Mouse (Mus musculus): Measurements from ENCODE around the gene Tas2r108. TPM values are rescaled to one million over a fixed set of nuclear protein-coding genes. Genes with fewer than 3 reads are reported as not detected.
A peak's percentile ranks its signal among the peaks of the same experiment; 100 is the strongest.

The Tas2r108 gene
- polyA plus RNA-seq (2015; fragmentation: Nextera tagmentation; extraction: Ambion mirVana), result not detected in 2 replicates

DNA sequence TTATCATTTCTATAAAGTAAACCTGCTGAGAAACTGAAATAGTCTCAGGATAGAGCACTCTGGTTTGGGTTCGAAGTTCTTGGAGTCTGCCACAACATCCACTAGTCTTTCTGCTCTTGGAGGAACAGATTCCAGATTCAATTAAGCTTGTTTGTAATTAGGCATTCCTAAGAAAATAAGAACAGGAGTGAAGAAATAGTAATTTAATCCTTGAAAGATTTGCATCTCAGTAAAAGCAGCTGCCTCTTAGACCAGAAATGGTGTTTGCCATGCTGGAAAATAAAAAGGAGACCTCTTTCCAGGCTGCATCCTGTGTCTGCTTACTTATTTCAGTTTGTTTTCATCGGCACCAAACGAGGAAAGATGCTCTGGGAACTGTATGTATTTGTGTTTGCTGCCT is at the start of gene Tas2r108:
Gene Tas2r108 (plus strand): TSS at position 301 of the 400 bp plus-strand sequence.
- no peaks in the 10 kb centered on the region for H3K4me1 ChIP-seq (ENCODE audit: control insufficient read depth, insufficient read depth, low read length)
- H3K27me3 ChIP-seq (replicated peaks; ENCODE audit: control insufficient read depth, insufficient read depth, low read length), result no peaks in the 10 kb centered on the region
- no peaks in the 10 kb centered on the region for H3K9me3 ChIP-seq (ENCODE audit: control insufficient read depth, low read length)
- ATAC-seq, result no peak
- 90% methylated on average over 3 of the region's 3 CpGs for WGBS
- no peak within 1 kb of the TSS for H3K4me3 ChIP-seq (ENCODE audit: low read length)
- H3K36me3 ChIP-seq (ENCODE audit: control insufficient read depth, insufficient read depth, low read length), result no peaks in the 10 kb centered on the region
- no peak within 1 kb of the TSS for H3K27ac ChIP-seq (ENCODE audit: low read length)
- no peak within 1 kb of the TSS for H3K4me2 ChIP-seq (ENCODE audit: low read depth, low read length)
- H3K9ac ChIP-seq (ENCODE audit: low read depth, low read length), result no peak within 1 kb of the TSS

DNA sequence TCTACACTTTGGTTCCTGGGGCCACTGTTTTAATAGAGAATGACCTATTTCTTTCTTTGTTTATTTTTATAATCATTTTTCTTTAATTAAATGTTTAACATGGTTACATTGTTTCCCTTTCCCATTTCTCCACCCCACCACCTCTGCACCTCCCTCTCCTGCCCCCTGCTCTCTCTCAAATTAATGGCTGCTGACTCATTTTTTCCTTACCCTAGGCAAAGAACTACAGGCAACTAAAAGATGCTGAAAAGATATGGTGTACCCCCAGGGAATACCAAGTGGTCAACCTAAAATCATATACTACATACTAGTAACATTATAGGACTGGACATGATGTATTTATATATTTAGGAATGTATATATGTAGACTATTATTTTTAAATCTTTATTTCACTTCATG is 44.7 kb upstream of the Tas2r108 start:
- Histone ChIP-seq H3K4me2 (ENCODE audit: low read depth, low read length) (no peak overlapping the region), H3K36me3 (ENCODE audit: control insufficient read depth, insufficient read depth, low read length) (no peaks in the 10 kb centered on the region), H3K4me3 (ENCODE audit: low read length) (no peak overlapping the region), H3K27ac (ENCODE audit: low read length) (no peak overlapping the region), H3K9ac (ENCODE audit: low read depth, low read length) (no peak overlapping the region), H3K27me3 (replicated peaks; ENCODE audit: control insufficient read depth, insufficient read depth, low read length) (no peaks in the 10 kb centered on the region), H3K4me1 (ENCODE audit: control insufficient read depth, insufficient read depth, low read length) (no peaks in the 10 kb centered on the region), H3K9me3 (ENCODE audit: control insufficient read depth, low read length) (no peaks in the 10 kb centered on the region)
- ATAC-seq, result no peak

DNA sequence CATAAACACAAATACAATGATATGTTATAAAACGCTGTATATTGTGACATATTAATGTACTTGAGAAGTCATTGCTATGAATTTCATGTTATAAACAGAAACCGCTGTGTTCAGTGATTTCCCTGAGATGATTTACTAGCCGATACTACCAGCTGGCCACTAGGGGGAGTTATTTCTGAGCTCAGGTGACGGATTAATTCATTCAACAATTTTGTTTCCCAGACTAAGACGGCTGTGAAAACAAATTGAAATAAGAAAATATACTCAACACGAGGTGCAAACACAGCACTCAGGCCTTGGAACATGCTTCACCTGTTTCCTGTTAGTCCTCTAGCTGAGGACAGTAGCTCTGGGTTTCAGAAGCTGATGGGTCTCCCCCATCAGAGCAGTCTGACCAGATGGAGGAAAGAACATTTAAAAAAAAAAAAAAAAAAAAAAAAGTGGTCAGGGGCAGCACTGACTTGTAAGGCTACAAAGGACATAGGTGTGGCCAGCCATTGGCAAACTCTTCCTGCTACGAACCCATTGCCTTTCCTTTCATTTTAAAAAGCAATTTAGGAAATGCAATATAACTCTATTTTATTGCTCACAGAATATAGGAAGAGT is 38.8 kb upstream of the Tas2r108 start:
- no peak for ATAC-seq
- WGBS, result 20% methylated on average over 7 of the region's 7 CpGs

DNA sequence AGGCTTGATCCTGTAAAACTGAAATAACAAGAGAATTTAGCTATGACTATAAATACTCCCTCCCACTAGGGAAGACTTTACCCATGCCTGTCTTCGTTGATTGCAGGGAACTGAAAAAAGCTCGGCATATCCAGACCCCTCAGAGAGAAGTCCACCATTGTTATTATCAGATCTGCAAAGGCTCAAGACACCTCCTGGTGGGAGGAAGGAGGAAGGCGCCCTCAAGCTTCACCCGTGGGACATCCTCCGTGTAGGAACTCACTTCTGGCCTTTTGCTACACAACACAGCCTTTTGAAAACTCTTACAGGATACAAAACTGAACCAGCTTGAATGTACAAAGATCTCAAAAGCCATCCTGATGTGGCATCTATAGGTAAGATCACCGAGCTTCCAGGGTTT is 27.6 kb upstream of the Tas2r108 start:
- Histone ChIP-seq H3K4me3 (ENCODE audit: low read length) (no peak overlapping the region), H3K27ac (ENCODE audit: low read length) (no peak overlapping the region), H3K9me3 (ENCODE audit: control insufficient read depth, low read length) (no peaks in the 10 kb centered on the region), H3K36me3 (ENCODE audit: control insufficient read depth, insufficient read depth, low read length) (no peaks in the 10 kb centered on the region), H3K9ac (ENCODE audit: low read depth, low read length) (no peak overlapping the region), H3K27me3 (replicated peaks; ENCODE audit: control insufficient read depth, insufficient read depth, low read length) (no peaks in the 10 kb centered on the region), H3K4me2 (ENCODE audit: low read depth, low read length) (no peak overlapping the region), H3K4me1 (ENCODE audit: control insufficient read depth, insufficient read depth, low read length) (no peaks in the 10 kb centered on the region)
- 54% methylated on average over 6 of the region's 6 CpGs for WGBS
- no peak for ATAC-seq

More for the DNA sequence above, 38.8 kb upstream of the Tas2r108 start:
- H3K27me3 ChIP-seq (replicated peaks; ENCODE audit: control insufficient read depth, insufficient read depth, low read length), result no peaks in the 10 kb centered on the region
- no peaks in the 10 kb centered on the region for H3K36me3 ChIP-seq (ENCODE audit: control insufficient read depth, insufficient read depth, low read length)
- no peaks in the 10 kb centered on the region for H3K4me1 ChIP-seq (ENCODE audit: control insufficient read depth, insufficient read depth, low read length)
- H3K9ac ChIP-seq (ENCODE audit: low read depth, low read length), result no peak overlapping the region
- no peak overlapping the region for H3K4me3 ChIP-seq (ENCODE audit: low read length)
- no peak overlapping the region for H3K4me2 ChIP-seq (ENCODE audit: low read depth, low read length)
- no peak overlapping the region for H3K27ac ChIP-seq (ENCODE audit: low read length)
- no peaks in the 10 kb centered on the region for H3K9me3 ChIP-seq (ENCODE audit: control insufficient read depth, low read length)

DNA sequence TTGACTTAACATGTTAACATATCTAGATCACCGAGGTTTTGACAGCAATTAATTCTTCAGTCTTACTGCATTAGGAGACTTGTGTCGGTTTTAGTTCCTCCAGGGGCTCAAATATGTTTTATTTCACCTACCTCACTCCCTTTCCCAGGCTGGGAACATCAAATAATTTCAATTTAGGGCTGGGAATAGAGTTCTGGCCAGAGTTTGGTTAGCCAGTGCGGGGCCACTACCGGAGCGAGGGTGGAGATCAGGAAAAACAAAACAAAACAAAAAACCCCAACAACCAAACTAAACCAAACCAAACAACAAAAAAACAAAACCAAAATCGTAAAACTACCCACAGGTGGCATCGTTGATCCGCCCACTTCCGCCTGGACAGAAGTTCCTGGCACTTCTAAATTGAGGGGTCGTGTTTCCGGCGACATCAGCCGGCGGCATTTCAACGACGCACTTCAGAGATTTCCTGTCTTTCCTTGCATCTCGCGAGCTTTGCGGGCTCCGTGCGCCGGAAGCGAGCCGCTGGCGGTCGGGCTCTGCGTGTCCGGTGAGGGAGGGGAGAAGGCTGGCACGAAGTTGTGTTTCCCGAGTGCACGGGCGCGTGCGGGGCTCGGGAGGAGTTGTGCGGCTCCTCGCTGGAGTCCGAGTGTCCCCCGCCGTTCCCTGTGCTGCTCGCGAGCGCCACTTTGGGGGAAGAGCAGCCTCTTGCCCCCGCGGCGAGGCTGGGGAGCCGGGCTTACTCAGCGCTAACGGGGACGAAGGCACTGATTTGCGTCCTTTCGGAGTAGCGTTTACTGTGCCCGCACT is 22.2 kb upstream of the Tas2r108 start, which contains the start of gene Ssbp1:
Gene Ssbp1 (plus strand): TSS at position 437 of the 804 bp plus-strand sequence.
- H3K27me3 ChIP-seq (replicated peaks; ENCODE audit: control insufficient read depth, insufficient read depth, low read length), result no peaks in the 10 kb centered on the region
- peak within 1 kb of the TSS; percentile 96 for H3K27ac ChIP-seq (ENCODE audit: low read length)
- peak; percentile 98 for ATAC-seq
- H3K9me3 ChIP-seq (ENCODE audit: control insufficient read depth, low read length), result no peaks in the 10 kb centered on the region
- H3K36me3 ChIP-seq (ENCODE audit: control insufficient read depth, insufficient read depth, low read length), result peaks cover 12% of the 10 kb centered on the region
- WGBS, result under 1% methylated on average over 54 of the region's 54 CpGs
- peak within 1 kb of the TSS; percentile 74 for H3K4me3 ChIP-seq (ENCODE audit: low read length)
- peaks cover 3% of the 10 kb centered on the region for H3K4me1 ChIP-seq (ENCODE audit: control insufficient read depth, insufficient read depth, low read length)
- H3K9ac ChIP-seq (ENCODE audit: low read depth, low read length), result peak within 1 kb of the TSS; percentile 89
- peak within 1 kb of the TSS; percentile 77 for H3K4me2 ChIP-seq (ENCODE audit: low read depth, low read length)

DNA sequence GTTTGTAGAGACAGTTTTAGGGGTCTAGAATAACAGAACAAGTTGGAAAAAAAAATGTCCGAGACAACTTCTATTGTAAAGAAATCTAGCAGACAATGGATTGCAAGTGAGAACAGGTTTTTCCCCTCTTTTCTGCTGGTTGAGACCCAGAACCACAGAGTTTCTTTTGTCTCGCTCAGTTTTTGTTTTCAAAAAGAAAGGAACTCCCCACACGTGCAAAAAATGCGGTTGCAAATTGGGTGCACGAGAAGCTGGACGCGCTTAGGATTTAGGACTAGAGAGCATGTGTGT is 21.7 kb upstream of the Tas2r108 start:
- peak overlapping the region; percentile 89 for H3K9ac ChIP-seq (ENCODE audit: low read depth, low read length)
- ATAC-seq, result peak; percentile 10; the same call in 1 of the 2 replicates
- H3K4me2 ChIP-seq (ENCODE audit: low read depth, low read length), result peak overlapping the region; percentile 61
- no peaks in the 10 kb centered on the region for H3K27me3 ChIP-seq (replicated peaks; ENCODE audit: control insufficient read depth, insufficient read depth, low read length)
- 1% methylated on average over 7 of the region's 7 CpGs for WGBS
- peaks cover 13% of the 10 kb centered on the region for H3K36me3 ChIP-seq (ENCODE audit: control insufficient read depth, insufficient read depth, low read length)
- H3K27ac ChIP-seq (ENCODE audit: low read length), result peak overlapping the region; percentile 96
- H3K4me3 ChIP-seq (ENCODE audit: low read length), result peak overlapping the region; percentile 74
- no peaks in the 10 kb centered on the region for H3K9me3 ChIP-seq (ENCODE audit: control insufficient read depth, low read length)
- peaks cover 3% of the 10 kb centered on the region for H3K4me1 ChIP-seq (ENCODE audit: control insufficient read depth, insufficient read depth, low read length)

DNA sequence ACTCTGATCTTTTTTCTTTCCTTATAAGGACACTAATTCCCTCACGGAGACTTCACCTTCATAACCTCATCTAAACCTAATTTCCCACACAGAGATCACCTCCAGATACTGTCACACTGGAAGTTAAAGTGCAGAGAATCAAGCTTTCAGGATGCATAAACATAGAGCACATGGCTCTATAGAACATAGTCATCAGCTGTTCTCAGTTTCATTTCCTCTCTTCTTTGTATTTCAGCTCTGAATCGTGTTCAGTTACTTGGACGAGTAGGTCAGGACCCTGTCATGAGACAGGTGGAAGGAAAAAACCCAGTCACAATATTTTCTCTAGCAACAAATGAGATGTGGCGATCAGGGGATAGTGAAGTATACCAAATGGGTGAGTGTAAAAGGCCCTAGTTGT is 17.2 kb upstream of the Tas2r108 start:
- Histone ChIP-seq H3K4me3 (ENCODE audit: low read length) (no peak overlapping the region), H3K27ac (ENCODE audit: low read length) (no peak overlapping the region), H3K27me3 (replicated peaks; ENCODE audit: control insufficient read depth, insufficient read depth, low read length) (no peaks in the 10 kb centered on the region), H3K9me3 (ENCODE audit: control insufficient read depth, low read length) (no peaks in the 10 kb centered on the region), H3K36me3 (ENCODE audit: control insufficient read depth, insufficient read depth, low read length) (peaks cover 26% of the 10 kb centered on the region), H3K4me2 (ENCODE audit: low read depth, low read length) (no peak overlapping the region), H3K4me1 (ENCODE audit: control insufficient read depth, insufficient read depth, low read length) (peaks cover 3% of the 10 kb centered on the region), H3K9ac (ENCODE audit: low read depth, low read length) (no peak overlapping the region)
- WGBS, result 85% methylated on average over 4 of the region's 4 CpGs
- no peak for ATAC-seq

DNA sequence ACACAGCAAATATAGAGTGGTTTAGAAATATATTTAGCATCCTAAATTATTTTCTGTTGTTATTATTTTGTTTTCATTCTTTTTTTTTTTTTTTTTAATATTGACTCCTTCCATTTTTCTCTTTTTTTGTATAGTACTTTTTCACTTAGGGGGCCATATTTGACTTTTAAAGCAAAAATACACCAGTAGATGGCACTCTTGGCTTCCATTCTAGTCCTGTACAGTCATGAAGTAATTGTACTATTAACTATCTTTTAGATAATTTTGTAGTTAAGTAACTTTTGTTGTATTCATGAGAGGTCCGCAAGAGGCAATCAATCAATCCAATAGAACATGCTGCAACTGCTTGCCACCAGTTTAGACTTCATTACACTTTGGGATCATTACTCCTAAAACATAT is 13.6 kb upstream of the Tas2r108 start:
- 71% methylated on average over 1 of the region's 1 CpGs for WGBS
- H3K36me3 ChIP-seq (ENCODE audit: control insufficient read depth, insufficient read depth, low read length), result peaks cover 31% of the 10 kb centered on the region

DNA sequence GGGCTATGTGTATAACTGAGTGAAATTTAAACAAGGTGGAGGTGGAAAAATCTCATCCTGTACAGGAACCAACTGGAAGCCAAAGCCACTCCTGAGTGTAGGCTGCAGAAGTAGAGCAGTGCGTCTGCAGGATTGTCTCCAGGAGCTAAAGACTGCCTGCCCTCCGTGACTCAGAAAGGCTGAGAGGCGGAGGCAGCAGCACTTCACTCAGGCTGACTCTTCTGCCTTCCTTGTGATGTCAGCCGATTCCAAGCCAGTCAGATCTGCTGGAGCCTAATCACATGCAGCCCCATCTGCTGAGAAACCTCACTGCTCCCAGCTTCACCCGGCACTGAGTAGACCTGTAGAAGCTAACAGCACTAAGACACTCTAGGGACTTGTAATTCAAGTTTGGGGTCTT is 11.0 kb upstream of the Tas2r108 start:
- no peak overlapping the region for H3K27ac ChIP-seq (ENCODE audit: low read length)
- no peak overlapping the region for H3K4me3 ChIP-seq (ENCODE audit: low read length)
- H3K9ac ChIP-seq (ENCODE audit: low read depth, low read length), result no peak overlapping the region
- H3K4me2 ChIP-seq (ENCODE audit: low read depth, low read length), result no peak overlapping the region
- no peak for ATAC-seq
- H3K36me3 ChIP-seq (ENCODE audit: control insufficient read depth, insufficient read depth, low read length), result peaks cover 17% of the 10 kb centered on the region
- H3K4me1 ChIP-seq (ENCODE audit: control insufficient read depth, insufficient read depth, low read length), result no peaks in the 10 kb centered on the region
- no peaks in the 10 kb centered on the region for H3K27me3 ChIP-seq (replicated peaks; ENCODE audit: control insufficient read depth, insufficient read depth, low read length)
- 88% methylated on average over 5 of the region's 5 CpGs for WGBS
- no peaks in the 10 kb centered on the region for H3K9me3 ChIP-seq (ENCODE audit: control insufficient read depth, low read length)

More for the DNA sequence above, 13.6 kb upstream of the Tas2r108 start:
- Histone ChIP-seq H3K9me3 (ENCODE audit: control insufficient read depth, low read length) (no peaks in the 10 kb centered on the region), H3K4me3 (ENCODE audit: low read length) (no peak overlapping the region), H3K4me1 (ENCODE audit: control insufficient read depth, insufficient read depth, low read length) (no peaks in the 10 kb centered on the region), H3K27ac (ENCODE audit: low read length) (no peak overlapping the region), H3K4me2 (ENCODE audit: low read depth, low read length) (no peak overlapping the region), H3K9ac (ENCODE audit: low read depth, low read length) (no peak overlapping the region), H3K27me3 (replicated peaks; ENCODE audit: control insufficient read depth, insufficient read depth, low read length) (no peaks in the 10 kb centered on the region)
- ATAC-seq, result no peak
